Mouse (Mus musculus) Patski (cell line): ENCODE measurements around the gene Ano1. TPM values are rescaled to one million over a fixed set of nuclear protein-coding genes. Genes with fewer than 3 reads are reported as not detected.

ENCODE experiments used
- ATAC-seq: fragments of 100-300 bp; one replicate; pipeline ENCODE4 v1.8.0; 2021
- CTCF ChIA-PET: fragments of 350-600 bp; sonication (Branson Sonifier 250); formaldehyde crosslinking; loops from one replicate; lab custom pipeline; 2022; ENCODE audit warnings: inconsistent platforms; lab: Charles Lee
- POLR2A ChIA-PET: fragments of 350-600 bp; sonication (Branson Sonifier 250); formaldehyde crosslinking; loops from one replicate; lab custom pipeline; 2022; ENCODE audit warnings: antibody characterized with exemption, inconsistent platforms; lab: Charles Lee
- DNase-seq: peaks from one replicate; pipeline ENCODE4 v3.0.0-alpha.2; 2011; ENCODE audit warnings: low read depth, low spot score
- H3K27me3 ChIP-seq: fragments of 371-371 bp; one replicate; pipeline ENCODE4 v1.5.1; 2021
- CTCF ChIP-seq: fragments of 100-300 bp; IDR thresholded peaks from one replicate; pipeline ENCODE4 v1.5.1; 2021
- in situ Hi-C: fragments of 300-500 bp; cut with MboI; formaldehyde crosslinking; loops from 3 replicates; pipeline ENCODE4 v1.11.1; 2018; ENCODE audit warnings: low pct_unique_long_range_greater_than_20kb, mixed read lengths
- polyA plus RNA-seq: library from polyadenylated mRNA; unstranded; gene quantifications from one replicate; pipeline ENCODE4 v1.2.3, GENCODE M21; 2021

Gene Ano1
- polyA plus RNA-seq = 0.49 TPM

DNA sequence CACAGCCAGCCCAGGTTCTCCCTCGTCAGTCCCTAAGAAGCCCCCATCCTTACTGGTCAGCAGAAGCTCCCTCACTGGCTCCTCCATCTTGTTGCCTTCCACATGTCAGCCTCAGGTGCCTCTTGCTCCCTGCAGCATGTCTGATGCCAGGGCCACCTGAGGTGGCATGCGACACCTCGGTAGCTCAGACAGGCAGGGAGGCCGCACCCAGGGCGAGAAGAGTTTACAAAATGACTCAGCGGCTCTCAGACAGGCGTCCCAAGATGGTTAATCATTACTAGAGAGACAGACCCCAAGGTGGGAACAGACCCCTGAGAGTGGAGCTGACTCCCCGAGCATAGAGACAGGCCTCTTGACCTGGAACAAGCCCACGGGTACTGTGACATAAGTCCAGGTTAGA is at the start of gene Ano1:
Gene Ano1, minus strand, starts transcription at position 142 of the 400 bp plus-strand sequence.
- CTCF ChIA-PET = interaction anchor here (1.2 kb wide), 1 partner anchor 162 kb away, joined by 3 read pairs; no protein-coding TSS in a partner anchor
- no peak for ATAC-seq
- DNase-seq = no peak
- TF ChIP-seq CTCF = no peak
- no peaks in the 10 kb centered on the region for H3K27me3 ChIP-seq
- in situ Hi-C loops = no loop called here
- POLR2A ChIA-PET = no interaction called here

DNA sequence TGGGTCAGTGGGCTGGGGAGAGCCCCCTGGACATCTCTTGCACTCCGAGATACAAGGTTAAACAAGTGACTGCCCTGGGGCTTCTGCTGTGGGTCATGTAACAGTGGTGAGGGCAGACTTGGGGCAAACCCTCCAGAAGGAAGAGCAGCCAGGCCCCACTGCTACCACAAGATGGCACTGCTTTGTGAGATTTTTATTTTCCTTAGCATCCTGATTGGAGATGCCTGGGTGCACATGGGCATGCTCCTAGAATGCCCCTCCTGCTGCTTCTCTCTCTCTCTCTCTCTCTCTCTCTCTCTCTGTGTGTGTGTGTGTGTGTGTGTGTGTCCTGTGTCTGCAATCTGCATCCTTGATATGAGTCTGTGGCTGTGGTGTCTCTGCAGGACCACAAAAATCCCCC is 46.7 kb upstream of the Ano1 start:
- TF ChIP-seq CTCF = peak; percentile 83
- CTCF ChIA-PET = interaction anchor here (0.9 to 3.2 kb wide), 9 partner anchors 15 to 212 kb away, joined by 3 to 16 read pairs (median 4); partner anchors contain the start of gene Fgf15
- peak; percentile 10 for DNase-seq
- POLR2A ChIA-PET = no interaction called here
- peaks cover 26% of the 10 kb centered on the region for H3K27me3 ChIP-seq
- in situ Hi-C loops = loop anchor here (10.0 kb wide), 1 partner anchor 446 kb away; no protein-coding TSS in a partner anchor
- ATAC-seq = no peak

DNA sequence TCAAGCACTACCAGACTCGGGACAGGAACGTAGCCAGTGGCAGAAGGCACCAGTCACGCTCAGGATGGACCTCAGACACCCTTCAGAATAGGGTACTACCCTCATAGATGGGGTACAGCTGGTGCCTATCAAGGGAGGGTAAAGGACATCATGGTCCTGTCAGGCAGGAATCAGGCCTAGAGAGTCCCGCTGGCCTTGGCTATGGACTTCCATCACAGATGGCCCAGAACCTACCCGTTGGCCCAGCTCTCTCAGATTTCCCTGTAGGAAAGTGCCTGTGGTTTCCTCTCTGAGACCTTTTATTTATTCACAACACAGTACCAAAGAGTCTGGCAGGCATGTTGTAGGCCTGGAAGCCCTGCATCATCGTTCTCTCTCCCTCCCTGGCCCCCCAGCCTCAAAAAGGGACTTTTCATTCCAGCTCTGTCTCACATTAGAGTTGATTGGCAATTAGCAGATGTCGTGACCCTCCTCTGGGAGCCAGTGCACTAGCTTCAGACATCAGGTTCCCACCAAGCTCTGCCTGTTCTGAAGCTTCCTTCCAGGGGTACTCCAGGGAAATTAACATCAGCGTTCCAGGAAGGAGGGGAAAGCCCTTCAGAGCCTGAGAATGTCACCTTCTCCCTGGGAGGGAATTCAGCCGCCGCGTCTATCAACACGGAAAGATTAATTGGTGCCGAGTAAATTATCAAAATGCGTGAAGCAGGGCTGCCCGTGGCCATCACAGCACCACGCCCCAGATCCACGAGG is 45.4 kb upstream of the Ano1 start:
- ATAC-seq (no peak), DNase-seq (no peak)
- in situ Hi-C loops = loop anchor here (10.0 kb wide), 1 partner anchor 448 kb away; no protein-coding TSS in a partner anchor
- ChIA-PET CTCF (interaction anchor here (0.9 to 3.2 kb wide), 9 partner anchors 15 to 210 kb away, joined by 3 to 16 read pairs (median 4); partner anchors contain the start of gene Fgf15), POLR2A (no interaction called here)
- peaks cover 21% of the 10 kb centered on the region for H3K27me3 ChIP-seq
- no peak for TF ChIP-seq CTCF

GRCm38 (mm10) chr7:144795976-144796474 is 44.3 kb upstream of the Ano1 start:
- in situ Hi-C loops = loop anchor here (10.0 kb wide), 1 partner anchor 449 kb away; no protein-coding TSS in a partner anchor
- no peak for ATAC-seq
- DNase-seq = no peak
- peaks cover 12% of the 10 kb centered on the region for H3K27me3 ChIP-seq
- ChIA-PET CTCF (interaction anchor here (1.0 to 3.2 kb wide), 5 partner anchors 14 to 209 kb away, joined by 3 to 16 read pairs (median 10); partner anchors contain the start of gene Fgf15), POLR2A (no interaction called here)
- no peak for TF ChIP-seq CTCF

DNA sequence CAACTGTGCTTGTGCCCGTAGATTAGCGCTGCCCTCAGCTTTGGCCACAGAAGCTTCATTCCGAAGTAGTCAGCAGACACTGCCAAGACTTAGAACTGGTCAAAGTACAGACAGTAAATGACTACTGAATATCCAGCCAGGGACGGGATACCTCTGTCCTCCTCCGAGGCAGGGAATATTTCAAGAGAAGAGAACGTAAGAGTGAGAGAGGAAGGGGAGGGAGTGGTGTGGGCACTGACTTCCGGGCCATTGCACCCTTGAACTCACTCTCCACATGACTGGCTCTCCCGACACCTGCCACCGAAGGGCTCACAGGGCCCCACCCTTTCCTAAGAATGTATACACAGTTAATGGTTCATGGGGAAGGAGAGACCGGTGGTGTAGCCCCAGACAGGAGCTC is 41.5 kb upstream of the Ano1 start:
- no peaks in the 10 kb centered on the region for H3K27me3 ChIP-seq
- ATAC-seq = no peak
- CTCF ChIA-PET = no interaction called here
- no peak for TF ChIP-seq CTCF
- in situ Hi-C loops = loop anchor here (10.0 kb wide), 1 partner anchor 452 kb away; no protein-coding TSS in a partner anchor
- DNase-seq = no peak
- POLR2A ChIA-PET = no interaction called here

DNA sequence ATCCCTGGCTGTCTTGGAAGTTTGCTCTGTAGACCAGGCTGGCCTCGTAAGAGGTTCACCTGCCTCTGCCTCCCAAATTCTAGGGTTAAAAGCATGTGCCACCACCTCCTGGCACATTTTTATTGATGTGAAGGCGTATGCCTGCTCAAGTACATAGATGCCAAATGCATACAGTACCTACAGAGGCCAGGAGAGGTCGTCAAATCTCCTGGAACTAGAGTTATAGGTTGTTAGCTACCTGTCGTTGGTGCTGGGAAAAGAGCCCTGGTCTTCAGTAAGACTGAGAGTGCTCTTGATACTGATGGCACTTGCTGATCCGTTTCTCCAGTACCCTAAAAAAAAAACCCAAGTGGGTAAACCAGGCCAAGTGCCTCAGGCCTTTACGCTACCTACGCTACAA is 39.7 kb upstream of the Ano1 start:
- in situ Hi-C loops = loop anchor here (10.0 kb wide), 1 partner anchor 453 kb away; no protein-coding TSS in a partner anchor
- ATAC-seq (no peak), DNase-seq (no peak)
- ChIA-PET POLR2A (no interaction called here), CTCF (no interaction called here)
- TF ChIP-seq CTCF = no peak
- H3K27me3 ChIP-seq = peaks cover 2% of the 10 kb centered on the region

GRCm38 (mm10) chr7:144789601-144790556 is 38.1 kb upstream of the Ano1 start:
- H3K27me3 ChIP-seq = peaks cover 6% of the 10 kb centered on the region
- ChIA-PET CTCF (no interaction called here), POLR2A (no interaction called here)
- no peak for DNase-seq
- in situ Hi-C loops = loop anchor here (10.0 kb wide), 1 partner anchor 455 kb away; no protein-coding TSS in a partner anchor
- no peak for TF ChIP-seq CTCF
- no peak for ATAC-seq

- DNase-seq (no peak), ATAC-seq (no peak)
- CTCF ChIA-PET = no interaction called here
- POLR2A ChIA-PET = no interaction called here
- TF ChIP-seq CTCF = no peak
- in situ Hi-C loops = no loop called here
- peaks cover 12% of the 10 kb centered on the region for H3K27me3 ChIP-seq
Measured at GRCm38 (mm10) chr7:144788631-144789030, 36.9 kb upstream of the Ano1 start.

GRCm38 (mm10) chr7:144787501-144787900 is 35.7 kb upstream of the Ano1 start:
- in situ Hi-C loops = no loop called here
- TF ChIP-seq CTCF = no peak
- DNase-seq = no peak
- POLR2A ChIA-PET = no interaction called here
- H3K27me3 ChIP-seq = peaks cover 20% of the 10 kb centered on the region
- ATAC-seq = no peak
- CTCF ChIA-PET = no interaction called here

- H3K27me3 ChIP-seq = peaks cover 20% of the 10 kb centered on the region
- ATAC-seq (no peak), DNase-seq (no peak)
- CTCF ChIA-PET = interaction anchor here (2.9 kb wide), 1 partner anchor 200 kb away, joined by 12 read pairs; no protein-coding TSS in a partner anchor
- no peak for TF ChIP-seq CTCF
- POLR2A ChIA-PET = no interaction called here
- in situ Hi-C loops = no loop called here
Measured at GRCm38 (mm10) chr7:144786571-144786970, 34.8 kb upstream of the Ano1 start.
